Mouse (Mus musculus) hindbrain, embryonic 13.5 days (tissue): ENCODE measurements around the gene Hivep2. TPM values are rescaled to one million over a fixed set of nuclear protein-coding genes. Genes with fewer than 3 reads are reported as not detected.

ENCODE experiments used
- ATAC-seq: fragments of 200-750 bp; cut with Nextera tagmentation; 2 replicates; pipeline ENCODE4 v1.8.0; 2017; ENCODE audit warnings: moderate TSS enrichment; ENCODE audit not compliant: low FRiP score
- H3K27ac ChIP-seq: fragments of 300-500 bp; sonication (generic); 2 replicates; pipeline ENCODE4 v1.5.1; 2015; ENCODE audit warnings: inconsistent platforms, mild to moderate bottlenecking, moderate library complexity
- H3K27me3 ChIP-seq: fragments of 300-500 bp; sonication (generic); 2 replicates; pipeline ENCODE4 v1.6.1; 2015; ENCODE audit warnings: mild to moderate bottlenecking, inconsistent platforms
- H3K36me3 ChIP-seq: fragments of 300-500 bp; sonication (generic); 2 replicates; pipeline ENCODE4 v1.6.1; 2015; ENCODE audit warnings: mild to moderate bottlenecking, inconsistent platforms
- H3K4me1 ChIP-seq: fragments of 300-500 bp; sonication (generic); replicated peaks from 2 replicates; pipeline ENCODE4 v1.6.1; 2015; ENCODE audit warnings: inconsistent platforms
- H3K4me2 ChIP-seq: fragments of 300-500 bp; sonication (generic); 2 replicates; pipeline ENCODE4 v1.6.1; 2015; ENCODE audit warnings: inconsistent platforms, mild to moderate bottlenecking, moderate library complexity
- H3K4me3 ChIP-seq: fragments of 300-500 bp; sonication (generic); 2 replicates; pipeline ENCODE4 v1.5.1; 2015; ENCODE audit warnings: mild to moderate bottlenecking, inconsistent platforms
- H3K9ac ChIP-seq: fragments of 300-500 bp; sonication (generic); 2 replicates; pipeline ENCODE4 v1.6.1; 2015; ENCODE audit warnings: mild to moderate bottlenecking, inconsistent platforms
- H3K9me3 ChIP-seq: fragments of 300-500 bp; sonication (generic); 2 replicates; pipeline ENCODE4 v1.6.1; 2016; ENCODE audit warnings: inconsistent platforms
- WGBS: fragments of 180-500 bp; shearing (Covaris S2); methylation state at CpG from one replicate; pipeline ENCODE4 v1.1.7; 2015; 5-methylcytosine and 5-hydroxymethylcytosine counted together
- polyA plus RNA-seq: library from polyadenylated mRNA; unstranded; fragments of >200 nt; fragmentation: Nextera tagmentation; extraction: Ambion mirVana; gene quantifications from 2 replicates; pipeline ENCODE4 v1.2.1, GENCODE M21; 2015

Gene Hivep2
- polyA plus RNA-seq, 1 experiment from 2014 or later, result 7.0 TPM

DNA sequence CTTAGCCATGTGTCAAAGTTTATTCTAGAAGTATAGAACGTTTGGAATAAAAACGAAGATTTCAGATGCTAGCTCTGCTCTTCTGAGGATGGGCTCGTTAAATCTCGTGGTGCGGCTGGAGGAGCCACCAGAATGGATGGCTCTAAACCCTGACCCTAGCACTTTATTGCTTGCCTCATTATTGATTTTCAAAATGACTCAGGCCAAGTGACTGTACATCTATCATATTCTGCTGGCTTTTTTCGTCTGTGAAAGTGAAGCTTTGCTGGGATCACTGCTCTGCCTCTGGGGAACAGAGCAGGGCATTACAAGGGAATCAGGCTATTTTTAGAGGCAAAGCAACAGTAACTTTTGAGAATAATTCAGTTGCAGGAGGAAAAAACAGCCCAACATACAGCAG lies 10.4 kb downstream of the Hivep2 start:
- no peak overlapping the region for H3K4me2 ChIP-seq
- H3K27ac ChIP-seq, result no peak overlapping the region
- H3K9ac ChIP-seq, result no peak overlapping the region
- H3K4me3 ChIP-seq, result no peak overlapping the region
- H3K36me3 ChIP-seq, result no peaks in the 10 kb centered on the region
- no peaks in the 10 kb centered on the region for H3K4me1 ChIP-seq
- H3K27me3 ChIP-seq, result no peaks in the 10 kb centered on the region
- WGBS, result 60% methylated on average over 6 of the region's 6 CpGs
- ATAC-seq, result no peak
- H3K9me3 ChIP-seq, result no peaks in the 10 kb centered on the region

DNA sequence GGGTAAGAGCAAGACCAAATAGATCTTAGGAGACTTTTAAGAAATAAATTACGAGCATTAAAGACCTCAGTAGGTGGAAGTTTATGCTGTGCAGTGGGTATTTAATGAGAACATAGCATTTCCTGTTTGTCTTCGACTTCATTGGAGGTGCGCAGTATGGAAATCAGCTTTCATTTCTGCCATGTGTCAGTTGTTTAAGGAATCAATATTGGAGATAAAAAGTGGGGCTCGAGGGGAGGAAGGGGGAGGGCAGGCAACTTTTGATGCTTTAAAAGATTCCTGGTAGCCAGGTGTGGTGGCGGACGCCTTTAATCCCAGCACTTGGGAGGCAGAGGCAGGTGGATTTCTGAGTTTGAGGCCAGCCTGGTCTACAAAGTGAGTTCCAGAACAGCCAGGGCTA lies 16.4 kb downstream of the Hivep2 start:
- no peaks in the 10 kb centered on the region for H3K36me3 ChIP-seq
- no peak for ATAC-seq
- H3K9me3 ChIP-seq, result no peaks in the 10 kb centered on the region
- H3K4me1 ChIP-seq, result peaks cover 13% of the 10 kb centered on the region
- peak overlapping the region; percentile 83 for H3K9ac ChIP-seq
- H3K4me2 ChIP-seq, result peak overlapping the region; percentile 82
- H3K27ac ChIP-seq, result no peak overlapping the region
- no peaks in the 10 kb centered on the region for H3K27me3 ChIP-seq
- WGBS, result 73% methylated on average over 6 of the region's 6 CpGs
- H3K4me3 ChIP-seq, result peak overlapping the region; percentile 62

DNA sequence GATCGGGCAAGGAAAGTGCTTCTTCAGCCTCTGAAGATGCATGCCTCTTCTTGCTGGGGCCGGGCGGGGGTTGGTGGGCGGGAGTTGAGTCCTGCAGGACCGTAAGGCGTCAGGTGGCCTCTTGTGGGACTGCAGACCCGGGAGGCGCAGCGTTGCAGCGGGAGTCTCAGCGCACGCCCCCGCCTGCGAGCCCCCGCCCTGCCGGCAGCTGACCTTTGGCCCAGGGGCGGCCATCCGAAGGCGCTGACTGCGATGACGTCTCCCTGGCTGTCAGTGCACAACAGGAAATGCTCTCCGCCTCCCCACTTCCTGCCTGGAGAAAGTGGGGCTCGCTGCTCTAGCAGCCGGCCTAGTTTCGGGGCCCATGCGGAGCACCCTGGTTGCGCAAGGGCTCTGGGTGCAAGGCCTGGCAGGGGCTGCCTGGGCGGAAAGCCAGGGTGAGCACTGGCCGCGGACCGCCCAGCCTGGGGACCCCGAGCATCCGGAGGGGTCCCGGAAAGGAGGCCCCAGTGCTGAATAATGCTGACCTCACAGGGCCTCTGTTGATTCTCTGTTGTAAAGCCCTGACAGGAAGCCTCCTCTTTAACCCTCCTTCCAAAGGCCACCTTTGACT lies 17.0 kb downstream of the Hivep2 start:
- Histone ChIP-seq H3K9ac (peak overlapping the region; percentile 83), H3K4me3 (peak overlapping the region; percentile 62), H3K4me2 (peak overlapping the region; percentile 82), H3K27me3 (no peaks in the 10 kb centered on the region), H3K4me1 (peaks cover 13% of the 10 kb centered on the region), H3K9me3 (no peaks in the 10 kb centered on the region), H3K36me3 (no peaks in the 10 kb centered on the region), H3K27ac (peak overlapping the region; percentile 87)
- peak; percentile 90 for ATAC-seq
- 1% methylated on average over 34 of the region's 34 CpGs for WGBS

DNA sequence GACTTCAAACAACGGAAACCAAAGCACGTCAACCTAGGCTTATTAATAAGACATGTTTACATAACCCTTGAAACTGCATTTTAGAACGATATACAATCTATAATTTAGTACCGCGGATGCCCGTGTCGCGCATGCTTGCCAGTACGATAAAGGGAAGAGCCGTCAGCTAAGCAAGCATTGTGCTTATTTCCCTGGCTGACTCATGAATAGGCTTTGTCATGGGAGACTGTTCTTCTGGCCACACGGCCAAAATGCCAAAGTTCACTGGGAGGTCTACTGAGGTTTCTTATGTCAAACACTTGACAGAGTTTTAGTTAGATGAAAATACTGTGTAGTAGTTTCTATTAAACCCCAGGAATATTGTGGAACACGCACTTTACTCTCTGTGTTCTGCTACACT lies 17.8 kb downstream of the Hivep2 start:
- peak overlapping the region; percentile 82 for H3K4me2 ChIP-seq
- peak overlapping the region; percentile 62; the same call in 1 of the 2 replicates for H3K4me3 ChIP-seq
- H3K27ac ChIP-seq, result no peak overlapping the region
- H3K9me3 ChIP-seq, result no peaks in the 10 kb centered on the region
- WGBS, result 41% methylated on average over 12 of the region's 12 CpGs
- ATAC-seq, result no peak
- H3K27me3 ChIP-seq, result no peaks in the 10 kb centered on the region
- H3K4me1 ChIP-seq, result peaks cover 13% of the 10 kb centered on the region
- H3K36me3 ChIP-seq, result no peaks in the 10 kb centered on the region
- peak overlapping the region; percentile 83; the same call in 1 of the 2 replicates for H3K9ac ChIP-seq

DNA sequence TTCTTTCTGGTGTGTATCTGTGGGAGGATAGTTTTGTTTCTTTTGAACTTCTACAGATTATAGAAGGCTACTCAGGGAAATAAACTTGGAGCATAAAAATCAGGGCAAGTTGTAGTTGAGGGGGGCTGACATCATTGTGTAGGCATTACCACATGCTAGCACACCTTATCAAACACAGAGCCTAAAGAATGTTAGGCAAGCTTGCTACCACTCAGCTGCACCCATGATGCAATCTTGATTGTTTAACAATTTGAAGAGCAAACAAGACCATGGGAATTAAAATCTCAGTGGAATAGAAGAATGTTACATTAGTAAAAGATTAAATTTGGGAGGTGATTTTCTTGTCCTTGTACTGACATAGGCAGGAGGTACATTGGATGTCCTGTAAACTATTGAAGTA lies 18.4 kb downstream of the Hivep2 start:
- Histone ChIP-seq H3K4me2 (no peak overlapping the region), H3K9ac (no peak overlapping the region), H3K4me1 (peaks cover 13% of the 10 kb centered on the region), H3K27me3 (no peaks in the 10 kb centered on the region), H3K9me3 (no peaks in the 10 kb centered on the region), H3K27ac (no peak overlapping the region), H3K4me3 (no peak overlapping the region), H3K36me3 (no peaks in the 10 kb centered on the region)
- ATAC-seq, result no peak

DNA sequence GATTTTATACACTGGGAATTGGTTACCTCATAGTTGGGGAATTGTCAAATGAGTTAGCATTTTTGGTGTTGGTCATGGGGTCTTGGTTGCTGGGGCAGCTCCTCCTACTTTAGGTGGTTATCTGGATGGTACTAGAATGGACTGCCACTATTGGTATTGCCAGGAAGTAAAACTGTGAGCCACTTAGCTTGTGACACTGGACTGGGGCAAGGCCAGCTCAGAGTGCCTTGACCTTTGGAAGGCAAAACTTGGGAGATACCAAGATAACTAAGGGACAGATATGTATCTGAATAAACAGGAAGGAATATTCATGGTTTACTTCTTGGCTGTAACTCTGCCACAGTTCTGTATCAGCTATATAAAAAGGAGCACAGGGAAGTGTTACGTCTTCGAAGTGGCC lies 20.7 kb downstream of the Hivep2 start:
- 93% methylated on average over 2 of the region's 2 CpGs for WGBS
- H3K9me3 ChIP-seq, result no peaks in the 10 kb centered on the region
- H3K27ac ChIP-seq, result no peak overlapping the region
- H3K4me2 ChIP-seq, result no peak overlapping the region
- H3K27me3 ChIP-seq, result no peaks in the 10 kb centered on the region
- H3K9ac ChIP-seq, result no peak overlapping the region
- H3K36me3 ChIP-seq, result no peaks in the 10 kb centered on the region
- ATAC-seq, result no peak
- H3K4me1 ChIP-seq, result peaks cover 13% of the 10 kb centered on the region
- H3K4me3 ChIP-seq, result no peak overlapping the region

DNA sequence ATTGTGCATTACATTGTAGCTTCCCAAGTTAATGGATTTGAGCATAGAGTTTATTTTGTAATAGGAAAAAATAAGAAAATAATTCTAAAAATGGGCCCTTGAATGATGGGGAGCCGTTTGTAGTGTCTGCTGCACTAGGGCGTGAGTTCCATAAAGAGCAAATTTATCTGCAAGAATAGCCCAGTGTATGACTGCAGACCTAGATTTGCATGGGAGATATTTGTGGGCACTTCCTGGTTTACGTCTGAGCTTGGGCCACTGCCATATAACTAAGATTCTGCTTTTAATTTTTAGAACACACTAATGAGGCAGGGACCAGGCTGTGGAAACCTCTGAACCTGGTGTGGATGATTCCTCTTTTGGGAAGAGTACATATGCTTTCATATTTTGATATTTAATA lies 21.5 kb downstream of the Hivep2 start:
- Histone ChIP-seq H3K9ac (no peak overlapping the region), H3K9me3 (no peaks in the 10 kb centered on the region), H3K4me2 (no peak overlapping the region), H3K27ac (no peak overlapping the region), H3K27me3 (no peaks in the 10 kb centered on the region), H3K4me3 (no peak overlapping the region), H3K36me3 (no peaks in the 10 kb centered on the region), H3K4me1 (peaks cover 13% of the 10 kb centered on the region)
- 83% methylated on average over 3 of the region's 3 CpGs for WGBS
- no peak for ATAC-seq

DNA sequence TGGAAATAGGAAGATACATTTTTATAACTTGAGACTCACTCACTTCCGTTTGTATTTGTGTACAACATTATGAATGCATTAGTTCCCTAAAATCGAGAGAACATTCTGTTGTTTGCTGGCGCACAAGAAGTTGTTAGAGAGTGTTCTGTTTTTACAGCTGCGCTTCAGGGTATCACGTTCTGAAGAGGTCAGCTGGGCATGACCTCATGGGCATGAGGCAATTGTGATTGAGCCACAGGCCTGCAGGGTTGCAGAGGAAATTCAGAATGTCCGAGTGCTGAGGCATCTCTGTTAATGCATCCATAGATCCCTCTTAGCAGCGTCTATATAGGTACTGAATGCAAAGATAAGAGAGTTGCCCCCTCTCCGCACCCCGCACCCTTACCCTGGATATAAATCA lies 22.4 kb downstream of the Hivep2 start:
- peaks cover 7% of the 10 kb centered on the region for H3K4me1 ChIP-seq
- H3K27me3 ChIP-seq, result no peaks in the 10 kb centered on the region
- H3K4me2 ChIP-seq, result no peak overlapping the region
- ATAC-seq, result no peak
- no peak overlapping the region for H3K4me3 ChIP-seq
- H3K9ac ChIP-seq, result no peak overlapping the region
- no peak overlapping the region for H3K27ac ChIP-seq
- WGBS, result 70% methylated on average over 9 of the region's 9 CpGs
- no peaks in the 10 kb centered on the region for H3K9me3 ChIP-seq
- H3K36me3 ChIP-seq, result no peaks in the 10 kb centered on the region

DNA sequence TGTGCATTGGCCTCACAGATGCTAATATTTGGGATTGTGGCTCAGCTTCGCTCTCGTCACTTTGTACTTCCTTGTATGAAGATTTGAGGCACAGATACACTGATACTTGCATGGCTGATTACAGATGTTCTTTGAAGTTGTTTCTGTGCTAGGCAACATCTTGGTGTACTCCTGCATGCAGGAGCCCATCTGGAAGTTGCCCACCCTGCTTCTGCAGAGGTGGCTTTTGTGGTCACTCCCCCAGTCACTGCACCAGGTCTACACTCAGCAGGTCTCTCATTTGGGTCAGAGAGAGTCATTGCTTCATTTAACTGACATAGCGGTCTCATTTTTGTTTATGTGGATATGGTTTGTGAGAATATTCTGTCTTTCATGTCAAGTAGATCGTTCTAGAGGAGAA lies 22.9 kb downstream of the Hivep2 start:
- Histone ChIP-seq H3K4me3 (no peak overlapping the region), H3K9me3 (no peaks in the 10 kb centered on the region), H3K9ac (no peak overlapping the region), H3K4me2 (no peak overlapping the region), H3K36me3 (no peaks in the 10 kb centered on the region), H3K27me3 (no peaks in the 10 kb centered on the region), H3K27ac (no peak overlapping the region), H3K4me1 (peaks cover 2% of the 10 kb centered on the region)
- no peak for ATAC-seq
- WGBS, result 88% methylated on average over 4 of the region's 4 CpGs

DNA sequence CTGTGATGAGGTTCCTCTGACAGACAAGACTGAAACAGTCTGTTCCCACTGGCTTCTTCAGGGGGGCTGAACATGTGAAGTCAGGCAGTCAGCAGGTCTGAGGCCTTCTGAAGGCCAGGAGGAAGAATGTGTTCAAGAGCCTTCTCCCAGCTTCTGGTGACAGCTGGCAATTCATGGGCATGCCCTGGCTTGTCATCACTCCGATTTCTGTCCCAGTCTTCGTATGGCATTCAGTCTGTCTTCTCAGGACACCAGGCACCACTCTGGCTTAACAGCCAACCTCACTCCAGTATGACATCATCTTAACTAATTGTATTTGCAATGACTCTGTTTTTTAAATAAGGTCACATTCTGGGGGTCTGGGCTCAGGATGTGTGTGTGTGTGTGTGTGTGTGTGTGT lies 25.0 kb downstream of the Hivep2 start:
- Histone ChIP-seq H3K36me3 (no peaks in the 10 kb centered on the region), H3K9me3 (no peaks in the 10 kb centered on the region), H3K4me1 (no peaks in the 10 kb centered on the region), H3K4me3 (no peak overlapping the region), H3K27ac (no peak overlapping the region), H3K27me3 (no peaks in the 10 kb centered on the region), H3K9ac (no peak overlapping the region), H3K4me2 (no peak overlapping the region)
- ATAC-seq, result no peak
- 92% methylated on average over 2 of the region's 2 CpGs for WGBS

DNA sequence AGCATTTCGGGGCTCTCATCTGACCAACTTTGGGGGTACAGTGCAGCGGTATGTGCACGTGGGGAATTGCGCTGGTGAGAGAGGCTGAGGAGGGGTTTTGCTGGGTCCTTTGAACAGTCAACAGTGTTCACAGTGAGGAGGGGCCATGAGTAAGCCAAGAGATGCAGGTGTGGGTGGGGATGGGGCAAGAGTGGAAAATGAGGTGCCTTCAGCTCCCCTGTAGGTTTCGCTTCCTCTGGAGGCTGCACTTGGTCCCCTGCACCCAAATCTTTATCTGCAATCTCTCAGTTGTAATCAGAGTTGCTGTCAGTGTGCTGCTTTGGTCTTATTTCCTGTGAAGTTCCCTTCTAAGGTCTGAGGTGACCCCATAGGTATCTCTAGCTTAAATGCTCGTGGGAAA lies 27.5 kb downstream of the Hivep2 start:
- Histone ChIP-seq H3K27me3 (no peaks in the 10 kb centered on the region), H3K36me3 (no peaks in the 10 kb centered on the region), H3K4me3 (no peak overlapping the region), H3K4me2 (no peak overlapping the region), H3K4me1 (no peaks in the 10 kb centered on the region), H3K9me3 (no peaks in the 10 kb centered on the region), H3K27ac (no peak overlapping the region), H3K9ac (no peak overlapping the region)
- ATAC-seq, result no peak
- 89% methylated on average over 6 of the region's 6 CpGs for WGBS

DNA sequence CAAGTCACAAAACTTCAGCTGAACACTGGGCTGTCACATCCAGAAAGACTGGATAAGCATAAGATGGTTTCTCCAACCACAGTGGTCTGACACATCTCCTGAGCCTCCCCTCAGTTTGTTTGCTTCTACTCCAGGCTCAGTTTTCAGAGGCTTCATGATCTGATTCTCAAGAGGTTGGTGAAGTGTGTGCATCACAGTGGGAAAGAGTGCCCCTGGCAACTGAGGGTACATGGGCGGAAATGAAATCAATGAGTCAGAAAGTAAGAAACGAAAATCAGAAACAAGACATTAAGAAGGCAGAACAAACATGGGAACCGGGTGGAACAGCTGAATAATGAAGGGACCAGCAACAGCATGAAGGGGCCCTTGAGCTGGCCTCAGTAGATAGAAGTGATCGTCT lies 31.5 kb downstream of the Hivep2 start:
- ATAC-seq, result no peak
- Histone ChIP-seq H3K4me3 (no peak overlapping the region), H3K9ac (no peak overlapping the region), H3K9me3 (no peaks in the 10 kb centered on the region), H3K4me1 (no peaks in the 10 kb centered on the region), H3K36me3 (no peaks in the 10 kb centered on the region), H3K27me3 (no peaks in the 10 kb centered on the region), H3K4me2 (no peak overlapping the region), H3K27ac (no peak overlapping the region)
- WGBS, result 81% methylated on average over 4 of the region's 4 CpGs

DNA sequence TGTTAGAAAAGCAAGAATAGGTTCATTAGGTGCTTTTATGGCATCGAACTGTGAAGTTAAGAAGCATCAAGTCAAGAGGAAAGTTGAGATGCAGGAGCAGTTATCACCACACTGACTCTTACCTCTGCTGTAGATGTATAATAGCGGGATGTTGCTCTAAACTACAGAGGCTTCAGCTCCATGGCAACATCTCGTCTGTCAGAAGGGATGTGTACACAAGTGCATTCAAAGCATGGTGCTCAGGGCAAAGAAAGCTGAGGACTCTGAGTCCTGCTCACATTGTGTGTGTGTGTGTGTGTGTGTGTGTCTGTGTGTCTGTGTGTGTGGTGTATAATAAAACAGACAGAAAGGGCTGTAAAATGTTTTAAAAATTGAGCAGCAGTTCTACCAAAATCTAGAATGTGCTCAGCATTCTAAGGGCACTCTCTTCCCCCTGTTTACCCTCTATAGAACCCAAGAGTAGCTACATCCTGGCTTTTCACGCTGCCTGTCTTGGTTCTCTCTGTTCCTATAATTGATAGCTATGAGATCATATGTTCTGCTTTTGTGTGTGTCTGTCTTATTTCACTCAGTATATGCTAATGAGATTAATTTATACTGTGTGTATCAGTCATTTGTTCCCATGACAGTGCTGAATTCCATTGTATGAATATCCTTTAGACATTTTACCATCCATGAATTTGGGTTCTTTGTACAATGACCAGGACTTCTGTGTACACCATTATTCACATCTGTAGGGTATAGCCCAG lies 39.1 kb downstream of the Hivep2 start:
- Histone ChIP-seq H3K36me3 (no peaks in the 10 kb centered on the region), H3K9ac (no peak overlapping the region), H3K4me2 (no peak overlapping the region), H3K4me3 (no peak overlapping the region), H3K27ac (no peak overlapping the region), H3K4me1 (peaks cover 16% of the 10 kb centered on the region), H3K9me3 (no peaks in the 10 kb centered on the region), H3K27me3 (no peaks in the 10 kb centered on the region)
- WGBS, result 50% methylated on average over 4 of the region's 4 CpGs
- ATAC-seq, result 0 out of 2 replicates have a peak, but pooled peaks have one; percentile 49
